Mouse (Mus musculus): ENCODE data around the gene Adgrg3. TPM values are rescaled to one million over a fixed set of nuclear protein-coding genes. Genes with fewer than 3 reads are reported as not detected.

Gene Adgrg3
- total RNA-seq, 1 experiment from 2014 or later = 156 TPM

DNA sequence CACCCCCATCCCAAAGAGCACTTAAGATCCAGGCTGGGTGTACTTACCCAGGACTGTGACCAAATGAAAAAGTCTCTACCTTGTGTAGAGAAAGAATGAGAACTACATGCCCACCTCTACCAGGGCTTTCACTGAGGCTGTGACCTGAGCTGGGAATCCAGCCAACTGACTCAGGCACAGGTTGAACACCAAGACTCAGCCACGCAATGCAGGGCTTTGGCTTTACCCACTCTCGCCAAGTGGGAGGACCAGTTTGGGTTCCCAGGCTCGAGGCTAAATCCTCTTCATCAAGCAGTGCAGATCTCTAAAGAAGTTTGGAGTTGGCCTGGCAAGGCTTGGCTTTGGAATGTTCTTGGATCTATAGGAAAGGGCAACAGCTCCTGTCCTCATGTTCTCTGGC, 58.0 kb downstream of the Adgrg3 start:
- ATAC-seq (replicated peaks; ENCODE audit: low read depth, poor library complexity, severe bottlenecking) = no peak

DNA sequence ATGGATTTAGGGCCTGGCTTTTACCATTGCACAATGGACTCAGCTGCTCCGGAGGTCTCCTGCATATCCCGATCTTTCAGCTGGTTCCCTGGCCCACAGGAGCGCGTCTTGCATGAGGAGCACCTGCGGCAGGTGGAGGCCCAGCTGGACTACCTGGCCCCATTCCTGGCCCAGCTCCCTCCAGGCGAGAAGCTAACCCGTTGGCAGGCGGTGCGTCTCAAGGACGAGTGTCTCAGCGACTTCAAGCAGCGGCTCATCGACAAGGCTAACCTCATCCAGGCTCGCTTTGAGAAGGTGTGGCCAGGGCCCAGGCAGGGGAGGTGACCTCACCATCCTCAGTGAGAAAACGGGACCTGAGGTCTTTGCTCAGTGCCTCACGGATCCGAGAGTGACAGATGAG, 58.7 kb downstream of the Adgrg3 start:
- no peak for ATAC-seq (replicated peaks; ENCODE audit: low read depth, poor library complexity, severe bottlenecking)

DNA sequence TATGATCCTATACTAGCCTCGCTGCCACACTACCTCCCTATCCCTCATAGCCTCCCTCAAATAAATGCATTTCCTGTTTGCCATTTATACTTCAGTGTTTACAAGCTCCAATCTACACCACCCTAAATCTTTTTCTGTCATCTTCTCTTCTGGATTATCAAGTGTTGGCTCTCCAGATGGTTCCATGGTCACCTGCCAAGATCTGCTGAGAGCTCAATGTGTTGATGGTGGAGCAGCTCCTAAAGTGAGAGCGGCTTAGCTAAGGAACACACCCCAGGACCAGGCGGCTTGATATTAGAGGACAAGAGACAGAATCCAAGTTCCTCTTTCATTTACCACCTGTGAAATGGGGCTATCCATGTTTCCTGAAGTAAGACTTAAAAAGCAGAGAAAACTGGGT, 60.6 kb downstream of the Adgrg3 start:
- no peak for ATAC-seq (replicated peaks; ENCODE audit: low read depth, poor library complexity, severe bottlenecking)

GRCm38 (mm10) chr8:95079305-95079704, 61.8 kb downstream of the Adgrg3 start:
- ATAC-seq (replicated peaks; ENCODE audit: low read depth, poor library complexity, severe bottlenecking) = no peak

- ATAC-seq (replicated peaks; ENCODE audit: low read depth, poor library complexity, severe bottlenecking) = peak; percentile 86
Observed at GRCm38 (mm10) chr8:95080381-95081341, 63.2 kb downstream of the Adgrg3 start, which contains the start of gene Katnb1. Katnb1 (plus strand) TSS chr8:95081186.

- no peak for ATAC-seq (replicated peaks; ENCODE audit: low read depth, poor library complexity, severe bottlenecking)
Observed at GRCm38 (mm10) chr8:95081650-95082049, 64.2 kb downstream of the Adgrg3 start.

DNA sequence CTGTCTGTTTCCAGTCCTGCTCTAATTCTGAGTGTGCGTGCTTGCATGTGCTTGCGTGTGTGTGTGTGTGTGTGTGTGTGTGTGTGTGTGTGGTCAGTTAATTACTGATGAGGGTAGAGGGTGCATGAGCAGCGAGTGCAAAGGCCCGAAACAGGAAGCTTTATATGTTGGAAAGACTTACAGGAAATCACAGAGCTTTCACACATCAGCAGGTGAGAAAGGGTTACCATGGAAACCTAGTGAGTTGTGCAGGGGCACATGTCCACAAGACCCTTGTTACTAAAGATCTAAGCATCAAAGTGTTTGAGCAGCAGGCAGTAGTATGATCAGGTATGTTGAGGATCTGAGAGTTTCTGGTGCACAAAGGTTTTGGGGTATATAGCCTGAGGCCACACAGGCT, 66.8 kb downstream of the Adgrg3 start:
- no peak for ATAC-seq (replicated peaks; ENCODE audit: low read depth, poor library complexity, severe bottlenecking)

DNA sequence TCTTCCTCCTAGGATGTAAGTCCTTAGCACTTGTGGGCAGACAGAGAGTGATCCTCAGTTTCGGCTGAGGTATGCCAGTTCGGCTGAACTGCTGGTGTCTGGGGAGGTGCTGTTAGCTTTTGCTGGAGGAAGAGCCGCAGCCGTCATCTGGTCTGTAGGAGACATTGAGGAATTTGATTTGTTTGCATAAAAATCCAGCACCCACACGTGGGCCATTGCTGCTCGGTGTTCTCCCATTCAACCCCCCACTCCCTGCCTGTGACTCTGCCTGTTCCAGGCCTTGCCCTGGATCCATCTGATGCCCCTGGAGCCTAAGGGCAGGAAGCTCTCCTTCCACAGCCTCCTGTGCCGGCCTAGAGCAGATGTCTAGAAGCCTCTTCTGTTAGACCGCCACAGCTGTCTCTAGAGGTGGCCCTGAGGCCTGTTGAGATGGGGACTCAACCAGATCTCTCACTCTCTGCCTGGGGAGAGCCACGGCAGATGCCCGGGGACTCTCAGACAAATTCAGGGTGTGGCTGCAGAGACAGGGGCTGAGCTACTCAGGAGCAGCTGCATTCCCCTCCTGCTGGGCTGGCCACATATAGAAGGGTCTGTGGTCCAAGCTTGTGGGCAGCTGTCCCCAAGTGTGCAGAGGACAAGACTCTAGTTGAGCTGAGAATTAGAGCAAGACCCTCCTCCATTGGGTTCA, 67.4 kb downstream of the Adgrg3 start:
- ATAC-seq (replicated peaks; ENCODE audit: low read depth, poor library complexity, severe bottlenecking) = no peak

DNA sequence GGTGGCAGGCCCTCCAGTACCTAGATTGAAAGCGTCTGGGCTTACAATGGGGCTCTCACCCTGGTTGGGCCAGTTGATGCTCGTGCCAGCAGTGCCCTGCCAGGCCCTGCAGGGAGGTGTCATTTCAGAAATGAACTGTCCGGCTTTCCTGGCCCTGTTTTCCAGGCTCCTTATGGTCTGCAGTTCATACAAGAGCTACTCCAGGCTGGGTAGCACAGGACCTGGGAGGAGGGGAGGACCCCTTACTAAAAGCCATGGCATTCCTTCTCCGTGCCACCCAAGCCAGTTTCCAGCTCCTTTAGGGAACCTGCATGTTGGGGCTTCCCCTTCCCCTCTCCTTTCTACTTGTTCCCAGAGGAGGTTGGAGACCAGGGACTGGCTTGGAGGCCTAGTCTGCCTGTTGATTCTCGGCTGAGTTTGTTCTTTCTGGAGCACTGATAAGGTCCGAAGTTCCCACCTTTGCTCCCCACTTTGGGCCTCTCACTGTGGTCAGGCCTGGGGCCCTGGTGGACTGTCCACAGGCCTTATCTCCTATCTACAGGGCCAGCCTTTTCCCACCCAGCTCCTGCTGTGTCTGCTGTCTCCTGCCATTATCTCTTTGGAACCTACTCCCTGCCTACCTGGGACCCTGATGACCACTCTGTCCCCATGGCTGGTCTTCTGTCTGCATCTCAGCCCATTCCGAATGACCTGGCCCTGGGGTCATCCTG, 68.1 kb downstream of the Adgrg3 start:
- no peak for ATAC-seq (replicated peaks; ENCODE audit: low read depth, poor library complexity, severe bottlenecking)

GRCm38 (mm10) chr8:95093574-95093973, 76.1 kb downstream of the Adgrg3 start:
- no peak for ATAC-seq (replicated peaks; ENCODE audit: low read depth, poor library complexity, severe bottlenecking)

Other genes starting within 250 kb of the Adgrg3 start
- gene Cx3cl1, start 245.7 kb upstream of the Adgrg3 start, total RNA-seq (2017) = not detected in 2 replicates
- 1.1 and 4.9 TPM in 2 replicates for gene Ccl17, start 207.2 kb upstream of the Adgrg3 start, total RNA-seq (2017)
- 16.8 and 30.8 TPM in 2 replicates for gene Coq9, start 179.4 kb upstream of the Adgrg3 start, total RNA-seq (2017)
- 32.4 and 34.1 TPM in 2 replicates for gene Ciapin1, start 179.3 kb upstream of the Adgrg3 start, total RNA-seq (2017)
- 51.3 and 54.3 TPM in 2 replicates for gene Polr2c, start 160.2 kb upstream of the Adgrg3 start, total RNA-seq (2017)
- gene Dok4, start 141.4 kb upstream of the Adgrg3 start, total RNA-seq (2017) = 0.78 and 0.82 TPM in 2 replicates
- gene Ccdc102a, start 99.6 kb upstream of the Adgrg3 start, total RNA-seq (2017) = 0.58 and 2.2 TPM in 2 replicates
- 0.05 TPM in 1 of 2 replicates, not detected in the other for gene Adgrg5, start 94.0 kb upstream of the Adgrg3 start, total RNA-seq (2017)
- gene Adgrg1, start 42.9 kb upstream of the Adgrg3 start, total RNA-seq (2017) = 293 and 407 TPM in 2 replicates
- gene Drc7, start 37.4 kb downstream of the Adgrg3 start, total RNA-seq (2017) = 8.4 and 9.8 TPM in 2 replicates
- gene Katnb1, start 63.5 kb downstream of the Adgrg3 start, total RNA-seq (2017) = 17.5 and 24.6 TPM in 2 replicates
- gene Kifc3, start 185.1 kb downstream of the Adgrg3 start, total RNA-seq (2017) = 0.73 and 1.4 TPM in 2 replicates